Mouse (Mus musculus) ES-CJ7 (cell line): ENCODE results near the gene Kif7.

Experiments
- DNase-seq: peaks from one replicate; pipeline ENCODE4 v3.0.0; 2011; ENCODE audit warnings: low read depth, low spot score

The Kif7 gene

GRCm38 (mm10) chr7:79715187-79715981 is at the start of gene Kif7:
Kif7 (minus strand) TSS chr7:79715720.
- DNase-seq, result peak; percentile 91

GRCm38 (mm10) chr7:79762106-79762505 is 46.6 kb upstream of the Kif7 start:
- DNase-seq, result no peak

- DNase-seq, result no peak
These were observed 45.8 kb upstream of the Kif7 start for GRCm38 (mm10) chr7:79761124-79761876.

GRCm38 (mm10) chr7:79759766-79760165 is 44.2 kb upstream of the Kif7 start:
- DNase-seq, result no peak

- no peak for DNase-seq
These were observed 42.7 kb upstream of the Kif7 start for GRCm38 (mm10) chr7:79758176-79758575.

- DNase-seq, result no peak
These were observed 40.8 kb upstream of the Kif7 start for GRCm38 (mm10) chr7:79756334-79756733.

- no peak for DNase-seq
These were observed 34.0 kb upstream of the Kif7 start for GRCm38 (mm10) chr7:79749511-79749910.

- no peak for DNase-seq
These were observed 32.1 kb upstream of the Kif7 start for GRCm38 (mm10) chr7:79747659-79748058.

GRCm38 (mm10) chr7:79744585-79744984 is 29.1 kb upstream of the Kif7 start:
- DNase-seq, result no peak

- no peak for DNase-seq
These were observed 28.5 kb upstream of the Kif7 start for GRCm38 (mm10) chr7:79744051-79744450.

- peak; percentile 83 for DNase-seq
These were observed 27.4 kb upstream of the Kif7 start, which contains the start of the genes Pex11a and Wdr93 for GRCm38 (mm10) chr7:79742659-79743536. Pex11a (minus strand) TSS chr7:79743131. Wdr93 (plus strand) TSS chr7:79743163.

GRCm38 (mm10) chr7:79742277-79742658 is 26.7 kb upstream of the Kif7 start:
- no peak for DNase-seq

- no peak for DNase-seq
These were observed 24.8 kb upstream of the Kif7 start for GRCm38 (mm10) chr7:79740279-79740678.

GRCm38 (mm10) chr7:79738913-79739312 is 23.4 kb upstream of the Kif7 start:
- DNase-seq, result no peak

- no peak for DNase-seq
These were observed 21.0 kb upstream of the Kif7 start for GRCm38 (mm10) chr7:79736511-79736910.

- DNase-seq, result no peak
These were observed 19.0 kb upstream of the Kif7 start for GRCm38 (mm10) chr7:79734563-79734962.

- no peak for DNase-seq
These were observed 17.1 kb upstream of the Kif7 start, which contains the start of gene Plin1 for GRCm38 (mm10) chr7:79732622-79733021. Plin1 (minus strand) TSS chr7:79732903.

- no peak for DNase-seq
These were observed 15.9 kb upstream of the Kif7 start for GRCm38 (mm10) chr7:79731438-79731837.

- DNase-seq, result peak; percentile 69
These were observed 14.3 kb upstream of the Kif7 start for GRCm38 (mm10) chr7:79729743-79730370.

- peak; percentile 85 for DNase-seq
These were observed 13.6 kb upstream of the Kif7 start for GRCm38 (mm10) chr7:79729169-79729568.

GRCm38 (mm10) chr7:79728219-79728618 is 12.7 kb upstream of the Kif7 start:
- DNase-seq, result peak; percentile 89
